In genomic region chr12:73113196-73113595, GRCm38 (mm10) we compare ENCODE assay signal across 9 mouse cellular contexts. TPM values are rescaled to one million over a fixed set of nuclear protein-coding genes. Genes with fewer than 3 reads are reported as not detected.
DNase-seq lines count a peak whose midpoint lies in the region; ATAC-seq lines count a peak whose summit lies in the region.
"Had no signal": no experiment of that assay in that cellular context is flagged by ENCODE, and none has a peak within 500 bp of the region (broad histone marks: within the 10 kb centered on the region; RNA-seq: fewer than 3 reads in every experiment).

Six4 (minus strand) TSS chr12:73113456.

- H3K27me3 ChIP-seq in forebrain, embryonic 15.5 days: peaks cover 12% of the 10 kb centered on the region; the same call in 1 of the 2 replicates
- peaks cover 9% of the 10 kb centered on the region; the same call in 1 of the 2 replicates for H3K27me3 ChIP-seq in lung, embryonic 15.5 days

- peak within 1 kb of the TSS; percentile 91 for H3K4me2 ChIP-seq in forebrain, embryonic 15.5 days (replicated peaks)
- peak within 1 kb of the TSS; percentile 100 for H3K4me2 ChIP-seq in lung, embryonic 15.5 days

- H3K9ac ChIP-seq in forebrain, embryonic 15.5 days (replicated peaks): peak within 1 kb of the TSS; percentile 52
- H3K9ac ChIP-seq in lung, embryonic 15.5 days: peak within 1 kb of the TSS; percentile 72

- intact Hi-C loops in heart, postnatal 25 days (cut with DNase I): loop anchor here (5.0 kb wide), 2 partner anchors 66 to 174 kb away; partner anchors contain the start of genes Slc38a6 and Trmt5

- peaks cover 29% of the 10 kb centered on the region for H3K4me1 ChIP-seq in forebrain, embryonic 15.5 days
- peaks cover 23% of the 10 kb centered on the region for H3K4me1 ChIP-seq in lung, embryonic 15.5 days

- peak; percentile 81 for ATAC-seq in forebrain, embryonic 15.5 days (replicated peaks)
- ATAC-seq in lung, embryonic 15.5 days (ENCODE audit: borderline replicate concordance, extremely low read depth, low FRiP score, low TSS enrichment): peak; percentile 83

- H3K27ac ChIP-seq in forebrain, embryonic 15.5 days (replicated peaks): no peak within 1 kb of the TSS
- H3K27ac ChIP-seq in lung, embryonic 15.5 days: peak within 1 kb of the TSS; percentile 84

- no peaks in the 10 kb centered on the region for H3K36me3 ChIP-seq in forebrain, embryonic 15.5 days
- H3K36me3 ChIP-seq in lung, embryonic 15.5 days: no peaks in the 10 kb centered on the region

- DNase-seq in Muller cell, postnatal 12 days (ENCODE audit: inconsistent ontology term): peak; percentile 94
- DNase-seq in cerebellum, adult 11-12 months: peak; percentile 85
- peak; percentile 35 for DNase-seq in heart, postnatal 25 days (ENCODE audit: low spot score)
- DNase-seq in layer of hippocampus, adult 18-20 months (ENCODE audit: low spot score in 2 of 2): peak; percentile 40 to 46
- peak; percentile 52 for DNase-seq in ovary, postnatal 14 days (ENCODE audit: low spot score)
- no peak for DNase-seq in spleen, adult 12 weeks (ENCODE audit: low spot score)

- H3K9me3 ChIP-seq in forebrain, embryonic 15.5 days: no peaks in the 10 kb centered on the region
- no peaks in the 10 kb centered on the region for H3K9me3 ChIP-seq in lung, embryonic 15.5 days

- peak within 1 kb of the TSS; percentile 70 for H3K4me3 ChIP-seq in forebrain, embryonic 15.5 days
- peak within 1 kb of the TSS; percentile 75 for H3K4me3 ChIP-seq in lung, embryonic 15.5 days

- WGBS in forebrain, embryonic 15.5 days: 0% methylated on average over 19 of the region's 20 CpGs
- WGBS in lung, embryonic 15.5 days: under 1% methylated on average over 20 of the region's 20 CpGs

RNA-seq across cellular contexts. Expression of gene Six4, which starts in this region (rescaled TPM):
- 0.39 and 0.56 TPM in 2 replicates for polyA plus RNA-seq in forebrain, embryonic 15.5 days (2015; fragmentation: Nextera tagmentation; extraction: Ambion mirVana)
- total RNA-seq in heart, postnatal 25 days (2021): 1 to 10 TPM; 3.4 to 4.3 TPM
- total RNA-seq in layer of hippocampus, adult 18-20 months (2021): 1 to 10 TPM; 1.7 to 2.1 TPM
- 2.4 and 2.9 TPM in 2 replicates for polyA plus RNA-seq in lung, embryonic 15.5 days (2015; fragmentation: Nextera tagmentation; extraction: Ambion mirVana)
- total RNA-seq: hematopoietic stem cell, adult 5-6 weeks had no signal

Comparison
In these comparisons a context has a peak if more than half of its experiments do, and no peak if none do; other contexts are left out.
1. Peak in ATAC-seq, H3K4me3 ChIP-seq, H3K9ac ChIP-seq and H3K4me2 ChIP-seq in forebrain, embryonic 15.5 days; RNA of the gene not detected or under 1 TPM.